Mouse (Mus musculus) MEL (cell line): ENCODE results near the gene Rnf34. TPM values are rescaled to one million over a fixed set of nuclear protein-coding genes. Genes with fewer than 3 reads are reported as not detected.

Experiments used
- DNase-seq: peaks from one replicate; pipeline ENCODE4 v3.0.0; 2011; ENCODE audit warnings: low read depth, low spot score
- H3K27ac ChIP-seq: 2 replicates; pipeline ENCODE4 v1.5.1; 2012; ENCODE audit warnings: low read depth, mild to moderate bottlenecking, control low read depth, low read length, moderate library complexity; ENCODE audit not compliant: control insufficient read depth
- H3K27me3 ChIP-seq, 2 experiments: fragments of 150-350 bp in 1 of 2; sonication (generic) in 1 of 2; 2 replicates each; pipeline ENCODE4 v1.6.1; 2012; ENCODE audit warnings: low read length in 2 of 2, mild to moderate bottlenecking in 2 of 2, improper control_type of control experiment in 1 of 2, moderate library complexity in 1 of 2; ENCODE audit not compliant: insufficient read depth in 2 of 2, control insufficient read depth in 1 of 2
- H3K36me3 ChIP-seq, 2 experiments: 2 replicates each; pipeline ENCODE4 v1.6.1; 2012 to 2014; ENCODE audit warnings: low read length in 2 of 2, improper control_type of control experiment in 1 of 2, inconsistent platforms in 1 of 2, mild to moderate bottlenecking in 1 of 2; ENCODE audit not compliant: insufficient read depth in 2 of 2, control insufficient read depth in 1 of 2
- H3K4me1 ChIP-seq, 2 experiments: fragments of 150-350 bp in 1 of 2; sonication (generic) in 1 of 2; 2 replicates each; pipeline ENCODE4 v1.6.1; 2012; ENCODE audit warnings: low read length in 2 of 2, improper control_type of control experiment in 1 of 2, mild to moderate bottlenecking in 1 of 2; ENCODE audit not compliant: insufficient read depth in 2 of 2, control insufficient read depth in 1 of 2
- H3K4me3 ChIP-seq, 2 experiments: fragments of 150-350 bp in 1 of 2; sonication (generic) in 1 of 2; 2 replicates each; pipeline ENCODE4 v1.5.1; 2012; ENCODE audit warnings: low read depth in 2 of 2, low read length in 2 of 2, mild to moderate bottlenecking in 2 of 2, moderate library complexity in 2 of 2, control low read depth in 1 of 2, improper control_type of control experiment in 1 of 2; ENCODE audit not compliant: control insufficient read depth in 1 of 2, insufficient read depth in 1 of 2
- H3K79me2 ChIP-seq: 2 replicates; pipeline ENCODE4 v1.6.1; 2012; ENCODE audit warnings: mild to moderate bottlenecking, low read length, moderate library complexity; ENCODE audit not compliant: control insufficient read depth, poor library complexity, insufficient read depth
- H3K9ac ChIP-seq: 2 replicates; pipeline ENCODE4 v1.6.1; 2012; ENCODE audit warnings: low read depth, mild to moderate bottlenecking, control low read depth, low read length, moderate library complexity; ENCODE audit not compliant: control insufficient read depth, poor library complexity, severe bottlenecking
- H3K9me3 ChIP-seq: fragments of 150-350 bp; sonication (generic); replicated peaks from 2 replicates; pipeline ENCODE4 v1.6.1; 2012; ENCODE audit warnings: mild to moderate bottlenecking, low read length, improper control_type of control experiment, moderate library complexity; ENCODE audit not compliant: insufficient read depth
- BHLHE40 ChIP-seq: IDR thresholded peaks from 2 replicates; pipeline ENCODE4 v1.6.1; 2012; ENCODE audit warnings: low read depth, mild to moderate bottlenecking, inconsistent platforms, low read length, improper control_type of control experiment, borderline replicate concordance
- CHD2 ChIP-seq: IDR thresholded peaks from 2 replicates; pipeline ENCODE4 v1.6.1; 2011; ENCODE audit warnings: low read length, improper control_type of control experiment
- CTCF ChIP-seq, 3 experiments: IDR thresholded peaks in 2 of 3; conservative IDR thresholded peaks in 1 of 3; 2 replicates each; pipeline ENCODE4 v1.5.1; 2011 to 2012; ENCODE audit warnings: low read length in 3 of 3, low read depth in 2 of 3, mild to moderate bottlenecking in 2 of 3, improper control_type of control experiment in 1 of 3, inconsistent platforms in 1 of 3, mixed read lengths in 1 of 3, moderate library complexity in 1 of 3; ENCODE audit not compliant: control insufficient read depth in 1 of 3, insufficient read depth in 1 of 3, poor library complexity in 1 of 3, severe bottlenecking in 1 of 3
- ELF1 ChIP-seq: IDR thresholded peaks from 2 replicates; pipeline ENCODE4 v1.6.1; 2014; ENCODE audit warnings: low read depth, mild to moderate bottlenecking, inconsistent platforms, low read length, improper control_type of control experiment, moderate library complexity
- EP300 ChIP-seq, 2 experiments: IDR thresholded peaks; 2 replicates each; pipeline ENCODE4 v1.6.1; 2011; ENCODE audit warnings: improper control_type of control experiment in 2 of 2, low read length in 2 of 2, low read depth in 1 of 2, mild to moderate bottlenecking in 1 of 2
- ETS1 ChIP-seq: IDR thresholded peaks from 2 replicates; pipeline ENCODE4 v1.6.1; 2012; ENCODE audit warnings: low read depth, mild to moderate bottlenecking, inconsistent platforms, low read length, improper control_type of control experiment, moderate library complexity
- GABPA ChIP-seq: IDR thresholded peaks from 2 replicates; pipeline ENCODE4 v1.6.1; 2012; ENCODE audit warnings: low read depth, mild to moderate bottlenecking, inconsistent platforms, low read length, improper control_type of control experiment, moderate library complexity
- GATA1 ChIP-seq: IDR thresholded peaks from 2 replicates; pipeline ENCODE4 v1.6.1; 2011; ENCODE audit warnings: low read depth, low read length, improper control_type of control experiment
- JUND ChIP-seq: IDR thresholded peaks from 2 replicates; pipeline ENCODE4 v1.6.1; 2011; ENCODE audit warnings: low read depth, mild to moderate bottlenecking, improper control_type of control experiment, low read length
- KAT2A ChIP-seq: conservative IDR thresholded peaks from 2 replicates; pipeline ENCODE4 v1.6.1; 2012; ENCODE audit warnings: low read depth, low read length, improper control_type of control experiment, inconsistent platforms
- MAZ ChIP-seq: IDR thresholded peaks from 2 replicates; pipeline ENCODE4 v1.6.1; 2012; ENCODE audit warnings: low read depth, mild to moderate bottlenecking, inconsistent platforms, low read length, improper control_type of control experiment
- MYC ChIP-seq: IDR thresholded peaks from 2 replicates; pipeline ENCODE4 v1.6.1; 2011; ENCODE audit warnings: low read depth, mild to moderate bottlenecking, low read length, improper control_type of control experiment, moderate library complexity
- NELFE ChIP-seq: IDR thresholded peaks from 2 replicates; pipeline ENCODE4 v1.6.1; 2011; ENCODE audit warnings: low read depth, low read length, improper control_type of control experiment
- POLR2A ChIP-seq, 2 experiments: IDR thresholded peaks; 2 replicates each; pipeline ENCODE4 v1.6.1; 2011 to 2012; ENCODE audit warnings: low read length in 2 of 2, mild to moderate bottlenecking in 2 of 2, control low read depth in 1 of 2, improper control_type of control experiment in 1 of 2, low read depth in 1 of 2, moderate library complexity in 1 of 2; ENCODE audit not compliant: control insufficient read depth in 1 of 2, insufficient read depth in 1 of 2, poor library complexity in 1 of 2
- POLR2AphosphoS2 ChIP-seq: IDR thresholded peaks from 2 replicates; pipeline ENCODE4 v1.6.1; 2011; ENCODE audit warnings: low read length, improper control_type of control experiment
- POLR2AphosphoS5 ChIP-seq: IDR thresholded peaks from 2 replicates; pipeline ENCODE4 v1.6.1; 2012; ENCODE audit warnings: low read depth, borderline replicate concordance, mild to moderate bottlenecking, inconsistent platforms, low read length, moderate library complexity, mixed read lengths
- RAD21 ChIP-seq: IDR thresholded peaks from 2 replicates; pipeline ENCODE4 v1.6.1; 2011; ENCODE audit warnings: mild to moderate bottlenecking, low read depth, low read length, improper control_type of control experiment
- SMC3 ChIP-seq: IDR thresholded peaks from 2 replicates; pipeline ENCODE4 v1.6.1; 2011; ENCODE audit warnings: low read depth, low read length, improper control_type of control experiment
- TAL1 ChIP-seq: IDR thresholded peaks from 2 replicates; pipeline ENCODE4 v1.6.1; 2012; ENCODE audit warnings: mild to moderate bottlenecking, inconsistent platforms, low read length, moderate library complexity, mixed read lengths
- TBP ChIP-seq: IDR thresholded peaks from 2 replicates; pipeline ENCODE4 v1.8.0; 2011; ENCODE audit warnings: low read depth, low read length, improper control_type of control experiment
- TCF12 ChIP-seq: IDR thresholded peaks from 2 replicates; pipeline ENCODE4 v1.6.1; 2014; ENCODE audit warnings: low read depth, mild to moderate bottlenecking, inconsistent platforms, low read length, improper control_type of control experiment, moderate library complexity
- UBTF ChIP-seq: IDR thresholded peaks from 2 replicates; pipeline ENCODE4 v1.6.1; 2012; ENCODE audit warnings: low read depth, mild to moderate bottlenecking, inconsistent platforms, low read length, improper control_type of control experiment, moderate library complexity, borderline replicate concordance; ENCODE audit not compliant: insufficient read depth
- ZC3H11A ChIP-seq: IDR thresholded peaks from 2 replicates; pipeline ENCODE4 v1.6.1; 2012; ENCODE audit warnings: low read depth, mild to moderate bottlenecking, inconsistent platforms, low read length, improper control_type of control experiment
- ZKSCAN1 ChIP-seq: IDR thresholded peaks from 2 replicates; pipeline ENCODE4 v1.6.1; 2012; ENCODE audit warnings: low read depth, mild to moderate bottlenecking, inconsistent platforms, low read length, improper control_type of control experiment, moderate library complexity
- ZMIZ1 ChIP-seq: IDR thresholded peaks from 2 replicates; pipeline ENCODE4 v1.6.1; 2012; ENCODE audit warnings: low read depth, mild to moderate bottlenecking, inconsistent platforms, low read length, improper control_type of control experiment, moderate library complexity
- polyA plus RNA-seq, 2 experiments: library from polyadenylated mRNA; stranded (reverse) in 1 of 2; unstranded in 1 of 2; fragments of >175 nt in 1 of 2; fragments of >200 nt in 1 of 2; gene quantifications; 2 replicates each; pipeline versions ENCODE4 v1.2.1 to v1.2.4; 2012; ENCODE audit warnings: low replicate concordance in 2 of 2, low read depth in 1 of 2; ENCODE audit not compliant: insufficient read length in 2 of 2, insufficient read depth in 1 of 2, missing spikeins in 1 of 2
- total RNA-seq: library from RNA; depleted of rRNA; stranded (reverse); fragments of 300-350 nt; gene quantifications from 2 replicates; pipeline ENCODE4 v1.2.3, GENCODE M21; 2012

Rnf34 gene
- total and polyA plus RNA-seq, 3 experiments: 14.8 to 27.4 TPM; not detected in 1

DNA sequence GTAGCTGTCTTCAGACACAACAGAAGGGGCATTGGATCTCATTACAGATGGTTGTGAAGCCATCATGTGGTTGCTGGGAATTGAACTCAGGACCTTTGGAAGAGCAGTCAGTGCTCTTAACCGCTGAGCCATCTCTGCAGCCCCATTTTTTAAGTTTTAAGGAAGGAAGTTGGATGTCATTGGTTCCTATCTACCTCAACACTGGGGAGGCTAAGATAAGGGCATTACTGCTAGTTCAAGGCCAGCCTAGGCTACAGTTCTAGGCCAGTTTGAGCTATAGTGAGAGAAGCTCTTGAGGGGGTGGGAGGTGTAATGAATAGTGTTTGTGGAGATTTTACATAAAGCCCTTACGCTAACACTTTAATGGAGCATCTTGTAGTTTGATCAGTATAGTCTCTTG is 13.2 kb downstream of the Rnf34 start:
- Histone ChIP-seq H3K79me2 (no peaks in the 10 kb centered on the region), H3K27ac (peak overlapping the region; percentile 2; the same call in 1 of the 2 replicates), H3K36me3 (peaks cover 9 to 10% of the 10 kb centered on the region in 2 experiments), H3K4me3 (no peak overlapping the region), H3K4me1 (peaks cover 0 to 8% of the 10 kb centered on the region in 2 experiments; a peak in 1 of 4 replicates), H3K9ac (no peak overlapping the region), H3K9me3 (no peaks in the 10 kb centered on the region), H3K27me3 (no peaks in the 10 kb centered on the region)
- peak; percentile 80 for DNase-seq
- TF ChIP-seq ZMIZ1: no peak
- TF ChIP-seq ZKSCAN1: no peak
- 0 out of 2 replicates have a peak, but pooled peaks have one; percentile 49 for TF ChIP-seq ETS1
- no peak for TF ChIP-seq MYC
- no peak for TF ChIP-seq GABPA
- TF ChIP-seq CHD2: no peak
- TF ChIP-seq JUND: no peak
- TF ChIP-seq EP300 (IDR thresholded peaks at IDR 0.05; ENCODE audit: low read depth in 1 of 2, low read length in 2 of 2): peak; percentile 24 to 55; a peak in 2 of 4 replicates
- TF ChIP-seq TAL1: peak; percentile 10; the same call in 1 of the 2 replicates
- TF ChIP-seq TBP: peak; percentile 99
- TF ChIP-seq NELFE: no peak
- 0 out of 2 replicates have a peak, but pooled peaks have one; percentile 38 for TF ChIP-seq TCF12
- TF ChIP-seq GATA1: peak; percentile 81
- TF ChIP-seq SMC3: no peak

DNA sequence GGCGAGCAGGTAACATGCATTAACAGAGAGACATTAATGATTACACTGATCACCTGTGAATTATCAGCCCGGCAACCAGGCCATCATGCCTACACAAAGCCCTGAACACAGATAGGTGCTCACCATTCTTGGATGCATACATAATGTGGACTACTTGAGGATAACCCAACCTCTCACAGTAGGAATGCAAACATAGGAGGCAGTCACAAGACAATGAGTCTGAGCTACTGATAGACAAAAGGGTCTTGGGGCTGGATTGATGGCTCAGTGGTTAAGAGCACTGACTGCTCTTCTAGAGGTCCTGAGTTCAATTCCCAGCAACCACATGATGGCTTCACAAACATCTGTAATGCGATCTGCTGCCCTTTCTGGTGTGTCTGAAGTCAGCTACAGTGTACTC is 22.8 kb downstream of the Rnf34 start:
- no peak for DNase-seq
- no peaks in the 10 kb centered on the region for H3K27me3 ChIP-seq
- H3K9me3 ChIP-seq: no peaks in the 10 kb centered on the region
- no peak overlapping the region for H3K4me3 ChIP-seq
- H3K27ac ChIP-seq: no peak overlapping the region
- no peak for TF ChIP-seq RAD21
- no peak for TF ChIP-seq POLR2AphosphoS5
- no peak for TF ChIP-seq GATA1
- H3K9ac ChIP-seq: no peak overlapping the region
- no peaks in the 10 kb centered on the region for H3K79me2 ChIP-seq
- H3K36me3 ChIP-seq: peaks cover 0 to 20% of the 10 kb centered on the region in 2 experiments; a peak in 2 of 4 replicates
- no peaks in the 10 kb centered on the region for H3K4me1 ChIP-seq

DNA sequence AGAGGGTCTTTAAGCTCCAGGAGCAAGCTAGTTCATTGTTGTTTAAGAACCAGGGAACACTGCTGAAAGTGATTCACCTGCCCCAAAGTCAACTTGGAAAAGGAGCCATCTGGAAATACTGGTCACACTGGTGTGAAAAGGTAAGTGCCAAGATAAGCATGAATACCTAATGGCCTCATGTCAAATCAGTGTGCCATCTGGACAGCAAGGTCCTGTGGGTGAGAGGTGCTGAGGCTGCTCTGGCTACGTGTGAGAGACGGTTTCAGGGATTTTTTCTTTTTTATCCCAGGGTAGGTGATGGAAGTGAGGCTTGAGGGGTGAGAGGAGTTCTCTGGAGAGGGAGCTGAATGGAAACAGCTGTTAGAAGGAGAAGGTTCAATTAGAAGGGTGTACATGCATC is 23.7 kb downstream of the Rnf34 start:
- Histone ChIP-seq H3K36me3 (peaks cover 0 to 19% of the 10 kb centered on the region in 2 experiments; a peak in 2 of 4 replicates), H3K4me3 (no peak overlapping the region), H3K79me2 (no peaks in the 10 kb centered on the region), H3K4me1 (no peaks in the 10 kb centered on the region), H3K9ac (no peak overlapping the region), H3K27me3 (no peaks in the 10 kb centered on the region), H3K27ac (no peak overlapping the region), H3K9me3 (no peaks in the 10 kb centered on the region)
- TF ChIP-seq POLR2A (IDR thresholded peaks at IDR 0.05; ENCODE audit: control insufficient read depth in 1 of 2, insufficient read depth in 1 of 2, low read depth in 1 of 2, low read length in 2 of 2, poor library complexity in 1 of 2) (no peak), CTCF (IDR thresholded peaks at IDR 0.05 in 2 of 3, conservative IDR thresholded peaks at IDR 0.05 in 1 of 3; ENCODE audit: control insufficient read depth in 1 of 3, insufficient read depth in 1 of 3, low read depth in 2 of 3, low read length in 3 of 3, poor library complexity in 1 of 3, severe bottlenecking in 1 of 3) (no peak), ZMIZ1 (no peak), KAT2A (no peak), UBTF (no peak), TBP (no peak), GATA1 (no peak), POLR2AphosphoS2 (no peak), NELFE (no peak), BHLHE40 (no peak), ELF1 (no peak), ZC3H11A (no peak), MAZ (no peak), TCF12 (no peak)
- no peak for DNase-seq
